Mouse (Mus musculus) neural tube, embryonic 12.5 days (tissue): ENCODE measurements around the gene Txndc12. TPM values are rescaled to one million over a fixed set of nuclear protein-coding genes. Genes with fewer than 3 reads are reported as not detected.
A peak's percentile ranks its signal among the peaks of the same experiment; 100 is the strongest.

Experiments used
- ATAC-seq: fragments of 200-750 bp; cut with Nextera tagmentation; 2 replicates; pipeline ENCODE4 v1.8.0; 2017; ENCODE audit warnings: low read depth, mild to moderate bottlenecking, moderate TSS enrichment, moderate library complexity; ENCODE audit not compliant: low FRiP score
- H3K27ac ChIP-seq: fragments of 300-500 bp; sonication (generic); 2 replicates; pipeline ENCODE4 v1.5.1; 2016
- H3K27me3 ChIP-seq: fragments of 300-500 bp; sonication (generic); replicated peaks from 2 replicates; pipeline ENCODE4 v1.6.1; 2016; ENCODE audit warnings: mild to moderate bottlenecking
- H3K36me3 ChIP-seq: fragments of 300-500 bp; sonication (generic); 2 replicates; pipeline ENCODE4 v1.6.1; 2016; ENCODE audit warnings: mild to moderate bottlenecking
- H3K4me1 ChIP-seq: fragments of 300-500 bp; sonication (generic); 2 replicates; pipeline ENCODE4 v1.6.1; 2016
- H3K4me2 ChIP-seq: fragments of 300-500 bp; sonication (generic); replicated peaks from 2 replicates; pipeline ENCODE4 v1.6.1; 2016; ENCODE audit warnings: mild to moderate bottlenecking
- H3K4me3 ChIP-seq: fragments of 300-500 bp; sonication (generic); 2 replicates; pipeline ENCODE4 v1.5.1; 2016
- H3K9ac ChIP-seq: fragments of 300-500 bp; sonication (generic); 2 replicates; pipeline ENCODE4 v1.6.1; 2016; ENCODE audit warnings: mild to moderate bottlenecking
- H3K9me3 ChIP-seq: fragments of 300-500 bp; sonication (generic); 2 replicates; pipeline ENCODE4 v1.6.1; 2016; ENCODE audit warnings: mild to moderate bottlenecking
- WGBS: fragments of 180-500 bp; shearing (Covaris S2); methylation state at CpG from one replicate; pipeline ENCODE4 v1.1.7; 2016; 5-methylcytosine and 5-hydroxymethylcytosine counted together
- polyA plus RNA-seq: library from polyadenylated mRNA; unstranded; fragments of >200 nt; fragmentation: Nextera tagmentation; extraction: Ambion mirVana; gene quantifications from 2 replicates; pipeline ENCODE4 v1.2.1, GENCODE M21; 2016

Gene Txndc12
- polyA plus RNA-seq, 1 experiment from 2014 or later, result 93.5 TPM

DNA sequence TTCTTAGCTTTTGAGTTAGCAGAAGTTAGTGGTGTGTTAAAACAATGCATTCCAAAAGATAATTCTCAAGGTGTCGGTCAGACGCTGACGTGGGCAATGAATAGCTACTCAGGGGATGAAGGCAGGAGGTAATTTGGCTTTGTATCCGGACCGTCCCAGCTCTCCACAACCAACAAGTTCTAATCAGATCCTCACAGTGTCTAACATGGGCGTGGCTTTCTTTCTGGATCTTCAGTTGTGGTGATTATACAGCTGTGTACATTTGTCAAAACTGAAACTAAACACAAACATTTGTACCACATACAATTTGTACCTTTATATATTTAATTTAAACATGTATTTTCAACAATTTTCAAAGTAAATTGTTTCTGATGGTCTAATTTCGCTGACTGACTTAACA lies 32.4 kb downstream of the Txndc12 start:
- ATAC-seq, result no peak
- H3K27ac ChIP-seq, result no peak overlapping the region
- no peak overlapping the region for H3K4me2 ChIP-seq
- peaks cover 20% of the 10 kb centered on the region for H3K36me3 ChIP-seq
- 82% methylated on average over 7 of the region's 7 CpGs for WGBS
- H3K9me3 ChIP-seq, result no peaks in the 10 kb centered on the region
- no peak overlapping the region for H3K9ac ChIP-seq
- no peak overlapping the region for H3K4me3 ChIP-seq
- no peaks in the 10 kb centered on the region for H3K4me1 ChIP-seq
- no peaks in the 10 kb centered on the region for H3K27me3 ChIP-seq

DNA sequence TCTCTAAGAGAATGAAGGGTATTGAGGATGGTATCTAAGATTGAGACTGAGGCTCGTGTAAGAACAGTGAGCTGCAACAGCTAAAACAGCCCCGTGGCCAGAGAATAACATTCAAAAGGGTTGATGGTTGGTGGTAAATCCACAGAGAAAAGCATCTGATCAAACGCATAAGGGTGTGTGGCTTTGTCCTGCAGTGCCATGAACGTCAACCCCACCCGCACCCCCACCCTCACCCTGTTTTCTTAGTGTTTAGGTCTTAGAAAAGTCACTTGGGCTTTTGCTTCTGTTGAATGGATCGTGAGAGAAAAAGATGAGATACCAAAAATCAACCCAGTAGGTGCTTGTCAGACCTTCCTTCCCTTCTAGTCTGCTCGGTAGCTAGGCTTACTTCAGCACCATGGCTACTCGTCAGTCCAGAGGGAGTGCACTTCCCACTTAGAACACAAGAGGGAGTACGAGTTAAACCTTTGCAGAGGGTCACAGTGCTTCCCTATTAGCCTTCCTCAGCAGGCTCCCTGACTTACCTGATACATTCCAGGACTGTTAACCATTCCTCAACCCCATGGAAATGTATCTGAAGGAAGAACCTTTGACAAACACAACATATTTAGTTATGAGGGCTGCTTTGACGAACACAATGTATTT lies 35.5 kb downstream of the Txndc12 start:
- WGBS, result 36% methylated on average over 10 of the region's 10 CpGs
- no peak overlapping the region for H3K4me2 ChIP-seq
- no peaks in the 10 kb centered on the region for H3K9me3 ChIP-seq

GRCm38 (mm10) chr4:108873746-108874145 lies 39.3 kb downstream of the Txndc12 start:
- H3K36me3 ChIP-seq, result no peaks in the 10 kb centered on the region
- WGBS, result 92% methylated on average over 5 of the region's 5 CpGs
- no peak for ATAC-seq
- H3K4me3 ChIP-seq, result no peak overlapping the region
- H3K9ac ChIP-seq, result no peak overlapping the region
- H3K27me3 ChIP-seq, result no peaks in the 10 kb centered on the region
- H3K4me1 ChIP-seq, result no peaks in the 10 kb centered on the region
- no peak overlapping the region for H3K4me2 ChIP-seq
- no peaks in the 10 kb centered on the region for H3K9me3 ChIP-seq
- H3K27ac ChIP-seq, result no peak overlapping the region

More for the DNA sequence above, 35.5 kb downstream of the Txndc12 start:
- ATAC-seq, result peak; percentile 75
- Histone ChIP-seq H3K4me1 (no peaks in the 10 kb centered on the region), H3K9ac (no peak overlapping the region), H3K36me3 (no peaks in the 10 kb centered on the region), H3K27ac (no peak overlapping the region), H3K27me3 (no peaks in the 10 kb centered on the region), H3K4me3 (no peak overlapping the region)

- Histone ChIP-seq H3K9me3 (no peaks in the 10 kb centered on the region), H3K9ac (no peak overlapping the region), H3K27me3 (0 out of 2 replicates have a peak, but pooled peaks cover 2% of the 10 kb centered on the region), H3K4me3 (no peak overlapping the region), H3K4me1 (peaks cover 6% of the 10 kb centered on the region), H3K27ac (no peak overlapping the region), H3K36me3 (no peaks in the 10 kb centered on the region), H3K4me2 (no peak overlapping the region)
- no peak for ATAC-seq
- 85% methylated on average over 6 of the region's 6 CpGs for WGBS
These were observed 43.5 kb downstream of the Txndc12 start for GRCm38 (mm10) chr4:108877901-108878300.

- Histone ChIP-seq H3K36me3 (no peaks in the 10 kb centered on the region), H3K4me3 (peak within 1 kb of the TSS; percentile 53), H3K27me3 (0 out of 2 replicates have a peak, but pooled peaks cover 2% of the 10 kb centered on the region), H3K4me2 (peak within 1 kb of the TSS; percentile 98), H3K4me1 (peaks cover 6% of the 10 kb centered on the region), H3K27ac (no peak within 1 kb of the TSS), H3K9me3 (no peaks in the 10 kb centered on the region), H3K9ac (peak within 1 kb of the TSS; percentile 72)
- under 1% methylated on average over 46 of the region's 46 CpGs for WGBS
- ATAC-seq, result peak; percentile 86
These were observed 44.8 kb downstream of the Txndc12 start, which contains the start of gene Rab3b for GRCm38 (mm10) chr4:108878963-108879822. TSS of gene Rab3b (plus strand) at chr4:108879063.

DNA sequence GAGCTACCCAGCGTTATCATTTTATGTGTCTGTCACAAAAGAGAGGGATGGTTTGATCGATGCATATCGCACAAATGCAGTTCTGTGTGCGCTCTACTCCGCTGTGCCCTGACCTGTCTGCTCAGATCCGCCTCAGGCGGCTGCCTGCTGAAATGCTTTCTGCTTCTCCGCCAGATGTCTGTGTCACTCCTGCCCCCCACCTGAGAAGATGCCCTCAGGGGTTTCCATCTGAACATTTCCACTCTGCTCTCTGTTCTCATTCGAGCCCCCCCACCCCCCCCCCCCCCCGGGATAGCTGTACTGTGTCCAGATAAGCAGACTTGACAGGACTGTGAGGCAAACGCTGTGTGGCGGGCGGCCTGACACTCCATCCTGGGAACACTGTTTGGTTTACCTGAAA lies 49.4 kb downstream of the Txndc12 start:
- no peak overlapping the region for H3K9ac ChIP-seq
- 64% methylated on average over 13 of the region's 13 CpGs for WGBS
- no peaks in the 10 kb centered on the region for H3K36me3 ChIP-seq
- ATAC-seq, result no peak
- H3K4me2 ChIP-seq, result no peak overlapping the region
- peaks cover 6% of the 10 kb centered on the region for H3K4me1 ChIP-seq
- no peak overlapping the region for H3K27ac ChIP-seq
- 0 out of 2 replicates have a peak, but pooled peaks cover 2% of the 10 kb centered on the region for H3K27me3 ChIP-seq
- H3K4me3 ChIP-seq, result no peak overlapping the region
- no peaks in the 10 kb centered on the region for H3K9me3 ChIP-seq

DNA sequence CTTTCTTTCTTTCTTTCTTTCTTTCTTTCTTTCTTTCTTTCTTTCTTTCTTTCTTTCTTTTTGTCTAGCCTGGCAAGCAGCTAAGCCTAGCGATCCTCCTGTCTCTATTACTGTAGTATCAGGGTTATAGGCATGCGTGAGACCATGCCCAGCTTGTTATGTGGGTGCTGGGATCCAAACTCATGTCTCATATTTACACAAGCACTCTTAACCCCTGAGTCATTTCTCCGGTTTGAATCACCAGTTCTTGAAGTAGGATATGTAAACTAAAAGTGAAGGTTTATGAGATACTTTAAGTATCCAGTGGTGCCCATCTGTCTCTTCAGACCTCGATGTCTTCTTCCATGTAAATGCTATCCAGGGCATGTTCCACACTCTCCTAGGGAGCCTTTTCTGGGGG lies 53.1 kb downstream of the Txndc12 start:
- no peak overlapping the region for H3K9ac ChIP-seq
- no peaks in the 10 kb centered on the region for H3K27me3 ChIP-seq
- no peak for ATAC-seq
- WGBS, result 89% methylated on average over 4 of the region's 4 CpGs
- no peaks in the 10 kb centered on the region for H3K9me3 ChIP-seq
- no peak overlapping the region for H3K4me2 ChIP-seq
- H3K36me3 ChIP-seq, result no peaks in the 10 kb centered on the region
- H3K4me1 ChIP-seq, result no peaks in the 10 kb centered on the region
- H3K4me3 ChIP-seq, result no peak overlapping the region
- H3K27ac ChIP-seq, result no peak overlapping the region

- no peak overlapping the region for H3K4me3 ChIP-seq
- no peak for ATAC-seq
- no peak overlapping the region for H3K9ac ChIP-seq
- WGBS, result 90% methylated on average over 6 of the region's 6 CpGs
- H3K4me1 ChIP-seq, result no peaks in the 10 kb centered on the region
- no peak overlapping the region for H3K4me2 ChIP-seq
- no peak overlapping the region for H3K27ac ChIP-seq
- no peaks in the 10 kb centered on the region for H3K9me3 ChIP-seq
- H3K36me3 ChIP-seq, result no peaks in the 10 kb centered on the region
- H3K27me3 ChIP-seq, result no peaks in the 10 kb centered on the region
These were observed 56.5 kb downstream of the Txndc12 start for GRCm38 (mm10) chr4:108890876-108891275.

DNA sequence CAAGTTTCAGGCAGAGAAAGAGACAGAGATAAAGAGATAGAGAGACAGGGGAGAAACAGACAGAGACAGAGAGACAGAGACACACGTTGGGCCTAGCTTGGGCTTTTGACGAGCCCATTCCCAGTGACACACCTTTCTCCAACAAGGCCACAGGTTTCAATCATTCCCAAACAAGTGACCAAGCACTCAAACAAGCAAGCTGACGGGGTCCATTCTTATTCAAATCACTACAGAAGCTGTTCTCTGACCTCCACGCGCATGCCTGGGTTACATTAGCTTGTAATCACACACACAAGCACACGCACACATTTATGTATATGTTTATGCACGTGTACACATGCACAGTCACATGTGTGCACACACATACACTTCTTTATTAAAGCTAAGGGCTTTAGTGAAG lies 66.0 kb downstream of the Txndc12 start:
- no peaks in the 10 kb centered on the region for H3K27me3 ChIP-seq
- no peak overlapping the region for H3K9ac ChIP-seq
- H3K4me3 ChIP-seq, result no peak overlapping the region
- no peak overlapping the region for H3K4me2 ChIP-seq
- H3K4me1 ChIP-seq, result peaks cover 6% of the 10 kb centered on the region
- no peak overlapping the region for H3K27ac ChIP-seq
- H3K36me3 ChIP-seq, result no peaks in the 10 kb centered on the region
- WGBS, result 66% methylated on average over 7 of the region's 7 CpGs
- H3K9me3 ChIP-seq, result no peaks in the 10 kb centered on the region
- no peak for ATAC-seq

DNA sequence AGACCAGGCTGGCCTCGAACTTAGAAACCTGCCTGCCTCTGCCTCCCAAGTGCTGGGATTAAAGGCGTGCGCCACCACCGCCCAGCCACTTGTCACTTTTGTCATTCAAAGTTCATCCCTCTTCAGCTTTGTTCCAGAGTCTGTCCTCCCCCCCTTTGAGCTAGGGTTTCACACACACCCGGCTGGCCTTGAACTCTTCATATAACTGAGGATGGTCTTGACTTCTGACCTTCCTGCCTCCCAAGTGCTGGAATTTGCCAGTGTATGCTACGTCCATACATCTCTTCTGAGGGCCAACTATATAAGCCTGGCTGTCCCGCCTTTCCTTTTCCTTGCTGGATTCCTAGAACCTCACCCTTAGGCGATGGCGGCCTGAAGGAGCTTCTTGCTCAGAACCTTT lies 68.5 kb downstream of the Txndc12 start:
- 92% methylated on average over 9 of the region's 9 CpGs for WGBS
- ATAC-seq, result no peak
- no peaks in the 10 kb centered on the region for H3K9me3 ChIP-seq
- no peaks in the 10 kb centered on the region for H3K27me3 ChIP-seq
- no peaks in the 10 kb centered on the region for H3K36me3 ChIP-seq
- no peak overlapping the region for H3K4me3 ChIP-seq
- H3K9ac ChIP-seq, result no peak overlapping the region
- no peak overlapping the region for H3K27ac ChIP-seq
- H3K4me1 ChIP-seq, result peaks cover 6% of the 10 kb centered on the region
- H3K4me2 ChIP-seq, result no peak overlapping the region

DNA sequence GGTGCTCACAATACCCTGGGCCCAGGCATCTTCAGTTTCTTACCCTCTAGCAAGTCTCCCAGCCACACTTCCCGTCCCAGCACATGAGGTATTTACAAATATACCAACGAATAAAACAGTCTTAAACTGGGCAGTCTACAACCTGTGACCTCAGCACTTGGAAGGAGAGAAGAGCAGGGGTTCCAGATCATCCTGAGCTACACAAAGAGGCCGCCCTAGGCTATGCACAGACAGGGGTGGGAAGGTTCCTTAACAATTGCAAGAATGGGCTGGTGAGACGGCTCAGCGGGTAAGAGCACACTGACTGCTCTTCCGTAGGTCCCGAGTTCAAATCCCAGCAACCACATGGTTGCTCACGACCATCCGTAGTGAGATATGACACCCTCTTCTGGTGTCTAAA lies 68.9 kb downstream of the Txndc12 start:
- H3K4me2 ChIP-seq, result no peak overlapping the region
- no peak overlapping the region for H3K4me3 ChIP-seq
- 93% methylated on average over 9 of the region's 9 CpGs for whole genome bisulfite sequencing
- no peaks in the 10 kb centered on the region for H3K9me3 ChIP-seq
- H3K27ac ChIP-seq, result no peak overlapping the region
- no peak overlapping the region for H3K9ac ChIP-seq
- H3K4me1 ChIP-seq, result peaks cover 6% of the 10 kb centered on the region
- no peaks in the 10 kb centered on the region for H3K27me3 ChIP-seq
- no peaks in the 10 kb centered on the region for H3K36me3 ChIP-seq
- ATAC-seq, result no peak

- WGBS, result 62% methylated on average over 6 of the region's 6 CpGs
These were observed 69.7 kb downstream of the Txndc12 start for GRCm38 (mm10) chr4:108904076-108904475.

More at GRCm38 (mm10) chr4:108904076-108904475, 69.7 kb downstream of the Txndc12 start:
- ATAC-seq, result no peak
- no peaks in the 10 kb centered on the region for H3K27me3 ChIP-seq
- H3K4me1 ChIP-seq, result peaks cover 5% of the 10 kb centered on the region
- H3K27ac ChIP-seq, result no peak overlapping the region
- no peaks in the 10 kb centered on the region for H3K9me3 ChIP-seq
- H3K4me2 ChIP-seq, result no peak overlapping the region
- H3K36me3 ChIP-seq, result no peaks in the 10 kb centered on the region
- no peak overlapping the region for H3K4me3 ChIP-seq
- no peak overlapping the region for H3K9ac ChIP-seq
